10 mouse cellular contexts compared by ENCODE assay signal in the genomic region with DNA sequence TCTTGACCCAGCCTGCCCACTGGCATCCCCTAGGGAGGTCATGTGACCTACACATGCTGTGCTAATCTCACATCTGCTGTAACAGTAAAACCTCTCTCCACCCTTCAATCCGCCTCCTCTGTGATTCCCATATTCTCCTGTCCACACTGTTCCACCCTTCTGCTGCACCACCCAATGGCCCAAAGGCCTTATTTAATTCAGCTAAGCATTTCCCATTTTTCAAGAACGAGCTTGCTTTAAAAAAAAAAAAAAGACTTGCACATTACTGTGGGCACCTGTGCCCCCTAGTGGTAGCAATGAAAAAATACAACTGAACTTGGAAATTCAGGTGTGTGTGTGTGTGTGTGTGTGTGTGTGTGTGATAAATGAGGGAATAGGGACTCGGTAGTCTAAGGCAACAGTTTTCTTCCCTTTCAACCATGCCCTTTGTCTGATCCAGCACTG. TPM values are rescaled to one million over a fixed set of nuclear protein-coding genes. Genes with fewer than 3 reads are reported as not detected.
A peak's percentile ranks its signal among the peaks of the same experiment; 100 is the strongest.
DNase-seq lines count a peak whose midpoint lies in the region; ATAC-seq and TF ChIP-seq lines count a peak whose summit lies in the region.
"Had no signal": no experiment of that assay in that cellular context is flagged by ENCODE, and none has a peak within 500 bp of the region (broad histone marks: within the 10 kb centered on the region; RNA-seq: fewer than 3 reads in every experiment).

No protein-coding gene starts in this region.

- DNase-seq in liver, adult 2 months (ENCODE audit: extremely low read depth, low read depth, low spot score) = peak; percentile 43
- peak; percentile 11 for DNase-seq in adipocyte (ENCODE audit: low spot score)
- DNase-seq in forelimb bud, embryonic 11.5 days (ENCODE audit: low read depth, low spot score) = peak; percentile 51
- DNase-seq in left cerebral cortex, adult 11 months (ENCODE audit: low spot score) = no peak
- DNase-seq in gastrocnemius, postnatal 25 days = no peak

- H3K9me3 ChIP-seq in liver, embryonic 12.5 days (replicated peaks) = no peaks in the 10 kb centered on the region
- no peaks in the 10 kb centered on the region; the same call in 1 of the 2 replicates for H3K9me3 ChIP-seq in kidney, embryonic 16.5 days (ENCODE audit: low read length)
- no peaks in the 10 kb centered on the region for H3K9me3 ChIP-seq in neural tube, embryonic 12.5 days
- H3K9me3 ChIP-seq: embryonic facial prominence, embryonic 13.5 days; lung, embryonic 15.5 days had no signal

- H3K27me3 ChIP-seq in liver, adult 2 months (ENCODE audit: control insufficient read depth, insufficient read depth, low read length) = no peaks in the 10 kb centered on the region
- no peaks in the 10 kb centered on the region for H3K27me3 ChIP-seq in liver, embryonic 12.5 days (replicated peaks)
- no peaks in the 10 kb centered on the region for H3K27me3 ChIP-seq in kidney, embryonic 16.5 days (ENCODE audit: insufficient read depth, low read length)
- no peaks in the 10 kb centered on the region for H3K27me3 ChIP-seq in neural tube, embryonic 12.5 days (replicated peaks)
- H3K27me3 ChIP-seq: lung, embryonic 15.5 days had no signal

- H3K4me2 ChIP-seq in liver, embryonic 12.5 days = no peak overlapping the region
- no peak overlapping the region for H3K4me2 ChIP-seq in kidney, embryonic 16.5 days (replicated peaks; ENCODE audit: low read depth, low read length)
- H3K4me2 ChIP-seq in neural tube, embryonic 12.5 days (replicated peaks) = no peak overlapping the region
- H3K4me2 ChIP-seq: embryonic facial prominence, embryonic 13.5 days; lung, embryonic 15.5 days had no signal

- H3K4me3 ChIP-seq in liver, adult 2 months (ENCODE audit: insufficient read depth, low read depth, low read length) = no peak overlapping the region
- H3K4me3 ChIP-seq in liver, embryonic 12.5 days = no peak overlapping the region
- H3K4me3 ChIP-seq in kidney, embryonic 16.5 days (ENCODE audit: low read length) = no peak overlapping the region
- H3K4me3 ChIP-seq in neural tube, embryonic 12.5 days = no peak overlapping the region
- H3K4me3 ChIP-seq: embryonic facial prominence, embryonic 13.5 days; lung, embryonic 15.5 days had no signal

- no peak for ATAC-seq in liver, embryonic 12.5 days
- ATAC-seq in kidney, embryonic 16.5 days (ENCODE audit: low FRiP score, low TSS enrichment) = peak; percentile 71; the same call in 1 of the 2 replicates
- ATAC-seq in neural tube, embryonic 12.5 days (ENCODE audit: low FRiP score, low read depth) = peak; percentile 74; the same call in 1 of the 2 replicates

- H3K79me2 ChIP-seq in liver, adult 2 months (ENCODE audit: control insufficient read depth, insufficient read depth, low read length) = no peaks in the 10 kb centered on the region

- no peak for TF ChIP-seq CTCF in liver, adult 2 months (IDR thresholded peaks at IDR 0.05; ENCODE audit: low read depth, low read length)

- no peak for TF ChIP-seq POLR2A in liver, adult 2 months (IDR thresholded peaks at IDR 0.05; ENCODE audit: extremely low read depth, insufficient read depth, low read length)

- WGBS in liver, adult 2 months = 18% methylated on average over 3 of the region's 3 CpGs
- WGBS in liver, embryonic 12.5 days (ENCODE audit: insufficient replicate concordance) = 21% methylated on average over 3 of the region's 3 CpGs
- WGBS in kidney, embryonic 16.5 days = 26% methylated on average over 3 of the region's 3 CpGs
- WGBS in neural tube, embryonic 12.5 days = 21% methylated on average over 3 of the region's 3 CpGs

- peaks cover 2% of the 10 kb centered on the region; the same call in 1 of the 2 replicates for H3K4me1 ChIP-seq in liver, adult 2 months (ENCODE audit: control insufficient read depth, insufficient read depth, low read length)
- no peaks in the 10 kb centered on the region for H3K4me1 ChIP-seq in liver, embryonic 12.5 days
- no peaks in the 10 kb centered on the region for H3K4me1 ChIP-seq in kidney, embryonic 16.5 days (ENCODE audit: insufficient read depth, low read length)
- no peaks in the 10 kb centered on the region for H3K4me1 ChIP-seq in neural tube, embryonic 12.5 days
- H3K4me1 ChIP-seq: embryonic facial prominence, embryonic 13.5 days; lung, embryonic 15.5 days had no signal

- H3K27ac ChIP-seq in liver, adult 2 months (replicated peaks; ENCODE audit: insufficient read depth, low read depth, low read length) = no peak overlapping the region
- H3K27ac ChIP-seq in liver, embryonic 12.5 days = no peak overlapping the region
- H3K27ac ChIP-seq in kidney, embryonic 16.5 days (ENCODE audit: low read length) = no peak overlapping the region
- no peak overlapping the region for H3K27ac ChIP-seq in neural tube, embryonic 12.5 days
- H3K27ac ChIP-seq: embryonic facial prominence, embryonic 13.5 days; lung, embryonic 15.5 days had no signal

- H3K36me3 ChIP-seq in liver, adult 2 months (ENCODE audit: control insufficient read depth, insufficient read depth, low read length) = no peaks in the 10 kb centered on the region
- H3K36me3 ChIP-seq in liver, embryonic 12.5 days = no peaks in the 10 kb centered on the region
- no peaks in the 10 kb centered on the region for H3K36me3 ChIP-seq in kidney, embryonic 16.5 days (ENCODE audit: insufficient read depth, low read length)
- no peaks in the 10 kb centered on the region for H3K36me3 ChIP-seq in neural tube, embryonic 12.5 days
- H3K36me3 ChIP-seq: embryonic facial prominence, embryonic 13.5 days; lung, embryonic 15.5 days had no signal

- no peak overlapping the region for H3K9ac ChIP-seq in liver, adult 2 months (ENCODE audit: low read depth, low read length)
- H3K9ac ChIP-seq in liver, embryonic 12.5 days = no peak overlapping the region
- H3K9ac ChIP-seq in kidney, embryonic 16.5 days (replicated peaks; ENCODE audit: low read length) = no peak overlapping the region
- H3K9ac ChIP-seq in neural tube, embryonic 12.5 days = no peak overlapping the region
- H3K9ac ChIP-seq: embryonic facial prominence, embryonic 13.5 days; lung, embryonic 15.5 days had no signal

RNA-seq across cellular contexts. Expression of gene Mtnr1b, which starts 5.8 kb away (rescaled TPM):
- not detected in 2 replicates for total RNA-seq in liver, adult 2 months (2014; rRNA removed)
- polyA plus RNA-seq in liver, adult 2 months (2012; rRNA removed) = not detected in 2 replicates
- not detected in 2 replicates for polyA plus RNA-seq in liver, embryonic 12.5 days (2016; fragmentation: Nextera tagmentation; extraction: Ambion mirVana)
- polyA plus RNA-seq in kidney, embryonic 16.5 days (2015; fragmentation: Nextera tagmentation; extraction: Ambion mirVana) = not detected in 2 replicates
- not detected in 2 replicates for polyA plus RNA-seq in neural tube, embryonic 12.5 days (2016; fragmentation: Nextera tagmentation; extraction: Ambion mirVana)
- not detected for total RNA-seq in gastrocnemius, postnatal 25 days (2021)
- polyA plus RNA-seq: embryonic facial prominence, embryonic 13.5 days; lung, embryonic 15.5 days had no signal

Comparison
In these comparisons a context has a peak if more than half of its experiments do, and no peak if none do; other contexts are left out.
1. DNase-seq: peak in liver, adult 2 months (single experiment), adipocyte (single experiment) and forelimb bud, embryonic 11.5 days (single experiment); none in left cerebral cortex, adult 11 months (single experiment) and gastrocnemius, postnatal 25 days (single experiment).